Comparison of ENCODE assay signal across 20 mouse cellular contexts in the genomic region with DNA sequence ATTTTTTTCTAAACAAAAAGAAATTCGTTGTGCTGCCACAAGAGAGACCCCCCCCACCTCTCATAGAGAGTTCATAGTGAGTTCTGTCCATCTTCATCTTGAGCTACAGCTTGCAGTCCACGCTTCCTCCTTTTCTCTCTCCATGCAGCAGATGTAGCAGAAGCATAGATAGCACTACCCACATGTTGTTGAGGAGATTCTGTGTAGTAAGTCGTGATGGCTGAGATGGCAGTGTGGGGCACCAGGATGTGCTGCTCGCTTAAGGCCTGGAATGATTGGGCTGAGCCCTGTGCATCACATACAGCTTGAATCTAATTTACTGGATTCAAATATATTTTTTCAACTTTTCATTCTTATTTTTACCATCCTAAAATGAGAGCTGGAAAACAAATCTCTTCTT.
DNase-seq lines count a peak whose midpoint lies in the region; ATAC-seq lines count a peak whose summit lies in the region.
"Had no signal": no experiment of that assay in that cellular context is flagged by ENCODE, and none has a peak within 500 bp of the region (broad histone marks: within the 10 kb centered on the region; RNA-seq: fewer than 3 reads in every experiment).

No protein-coding gene starts in this region.

- no peaks in the 10 kb centered on the region for H3K36me3 ChIP-seq in midbrain, embryonic 14.5 days (ENCODE audit: control insufficient read depth, insufficient read depth, low read length)
- H3K36me3 ChIP-seq: G1E had no signal

- H3K4me2 ChIP-seq in midbrain, embryonic 14.5 days (ENCODE audit: low read length): no peak overlapping the region

- H3K4me1 ChIP-seq in midbrain, embryonic 14.5 days (ENCODE audit: control insufficient read depth, insufficient read depth, low read length): peaks cover 9% of the 10 kb centered on the region; the same call in 1 of the 2 replicates

- H3K27me3 ChIP-seq in midbrain, embryonic 14.5 days (ENCODE audit: control insufficient read depth, insufficient read depth, low read length): no peaks in the 10 kb centered on the region
- H3K27me3 ChIP-seq: CH12.LX, Patski had no signal

- ATAC-seq in frontal cortex, adult (ENCODE audit: low TSS enrichment): peak; percentile 77
- ATAC-seq in midbrain, embryonic 14.5 days (ENCODE audit: low FRiP score, low TSS enrichment): no peak
- ATAC-seq: activated CD4-positive, CD25-positive, alpha-beta regulatory T cell, adult 4 months; CD4-positive, CD25-positive, alpha-beta regulatory T cell, adult 4 months; Patski had no signal

- no peaks in the 10 kb centered on the region for H3K9me3 ChIP-seq in midbrain, embryonic 14.5 days (ENCODE audit: control insufficient read depth, low read length)
- H3K9me3 ChIP-seq: G1E had no signal

- no peak for DNase-seq in frontal cortex, postnatal 10 days (ENCODE audit: low spot score in 2 of 2)
- DNase-seq in brain, adult 2 months (ENCODE audit: low read depth, low spot score): peak; percentile 17
- DNase-seq in midbrain, embryonic 14.5 days: no peak
- DNase-seq: adrenal gland, adult 2 months; adrenal gland, adult 8-10 months; adrenal gland, postnatal 10 days; adrenal gland, postnatal 14 days; adrenal gland, postnatal 25 days; adrenal gland, postnatal 36 days; B cell, adult 2 months; cerebellum, adult 11 months; cerebellum, adult 11-12 months; cerebellum, adult 18-20 months; cerebellum, adult 2 months had no signal

- no peak overlapping the region for H3K27ac ChIP-seq in midbrain, embryonic 14.5 days (replicated peaks; ENCODE audit: low read depth, low read length)

- H3K4me3 ChIP-seq in midbrain, embryonic 14.5 days (replicated peaks; ENCODE audit: low read depth, low read length): no peak overlapping the region

- H3K9ac ChIP-seq in midbrain, embryonic 14.5 days (replicated peaks; ENCODE audit: low read length): no peak overlapping the region

- 90% methylated on average over 4 of the region's 4 CpGs for WGBS in midbrain, embryonic 14.5 days
